Mouse (Mus musculus) liver, embryonic 14.5 days (tissue): ENCODE measurements at regions not wholly inside any gene's neighbourhood (a gene's known extent, or its start where the extent isn't known, plus 50 kb on each side); places are given as distances from the start of the nearest gene placed in this dataset.

Experiments
- CTCF ChIP-seq: IDR thresholded peaks from 2 replicates; pipeline ENCODE4 v1.5.1; 2016; ENCODE audit warnings: antibody characterized with exemption, low read depth, control low read depth
- EP300 ChIP-seq: IDR thresholded peaks from 2 replicates; pipeline ENCODE4 v1.6.1; 2016; ENCODE audit warnings: antibody characterized with exemption, low read depth

- TF ChIP-seq CTCF (no peak), EP300 (no peak)
Measured at GRCm38 (mm10) chr11:24307601-24308252, 229.9 kb downstream of the Bcl11a start.
